Mouse (Mus musculus) small intestine, adult 2 months (tissue): ENCODE measurements at regions not wholly inside any gene's neighbourhood (a gene's known extent, or its start where the extent isn't known, plus 50 kb on each side); places are given as distances from the start of the nearest gene placed in this dataset.

Experiments
- H3K27ac ChIP-seq: fragments of 200-500 bp; 2 replicates; pipeline ENCODE4 v1.5.1; 2012; ENCODE audit warnings: low read depth, low read length, control low read depth, inconsistent platforms; ENCODE audit not compliant: insufficient read depth
- H3K27me3 ChIP-seq: fragments of 200-500 bp; 2 replicates; pipeline ENCODE4 v1.6.1; 2012; ENCODE audit warnings: mild to moderate bottlenecking, moderate library complexity, low read length, inconsistent platforms; ENCODE audit not compliant: control insufficient read depth, insufficient read depth
- H3K36me3 ChIP-seq: fragments of 200-500 bp; 2 replicates; pipeline ENCODE4 v1.6.1; 2012; ENCODE audit warnings: mild to moderate bottlenecking, low read length, control low read depth, inconsistent platforms; ENCODE audit not compliant: control insufficient read depth, insufficient read depth
- H3K4me1 ChIP-seq: fragments of 200-500 bp; 2 replicates; pipeline ENCODE4 v1.6.1; 2012; ENCODE audit warnings: low read length, inconsistent platforms, mixed read lengths; ENCODE audit not compliant: control insufficient read depth, insufficient read depth, insufficient read length
- H3K4me3 ChIP-seq: fragments of 200-500 bp; 2 replicates; pipeline ENCODE4 v1.5.1; 2012; ENCODE audit warnings: low read depth, mild to moderate bottlenecking, control low read depth, inconsistent platforms, low read length, moderate library complexity
- CTCF ChIP-seq: fragments of 200-500 bp; IDR thresholded peaks from 2 replicates; pipeline ENCODE4 v1.5.1; 2012; ENCODE audit warnings: low read depth, mild to moderate bottlenecking, control low read depth, inconsistent platforms, low read length, moderate library complexity, mixed read lengths; ENCODE audit not compliant: insufficient replicate concordance, insufficient read length; ENCODE audit errors: extremely low read depth
- POLR2A ChIP-seq: fragments of 200-500 bp; IDR thresholded peaks from 2 replicates; pipeline ENCODE4 v1.6.1; 2012; ENCODE audit warnings: low read depth, mild to moderate bottlenecking, control low read depth, inconsistent platforms, low read length, moderate library complexity
- WGBS: fragments of 180-500 bp; shearing (Covaris S2); methylation state at CpG from one replicate; pipeline ENCODE4 v1.1.7; 2018; 5-methylcytosine and 5-hydroxymethylcytosine counted together

DNA sequence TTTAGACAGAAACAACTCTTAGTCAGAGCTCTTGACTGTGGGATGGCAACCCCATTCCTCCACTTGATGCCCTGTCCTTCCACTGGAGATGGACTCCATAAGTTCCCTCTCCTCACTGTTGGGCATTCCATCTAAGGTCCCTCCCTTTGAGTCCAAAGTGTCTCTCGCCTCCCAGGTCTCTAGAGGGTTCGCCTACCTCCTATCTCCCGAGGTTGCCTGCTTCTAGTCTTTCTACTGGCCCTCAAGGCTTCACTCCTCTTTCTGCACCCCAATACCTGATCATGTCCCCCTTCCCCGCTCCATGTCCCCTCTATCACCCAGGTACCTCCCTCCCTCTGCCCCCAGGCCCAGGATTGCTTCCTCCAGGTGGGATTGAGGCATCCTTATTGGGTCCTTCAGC is 142.9 kb upstream of the Mgmt start:
- H3K36me3 ChIP-seq: no peaks in the 10 kb centered on the region
- WGBS: 79% methylated on average over 4 of the region's 4 CpGs
- TF ChIP-seq POLR2A (no peak), CTCF (no peak)

DNA sequence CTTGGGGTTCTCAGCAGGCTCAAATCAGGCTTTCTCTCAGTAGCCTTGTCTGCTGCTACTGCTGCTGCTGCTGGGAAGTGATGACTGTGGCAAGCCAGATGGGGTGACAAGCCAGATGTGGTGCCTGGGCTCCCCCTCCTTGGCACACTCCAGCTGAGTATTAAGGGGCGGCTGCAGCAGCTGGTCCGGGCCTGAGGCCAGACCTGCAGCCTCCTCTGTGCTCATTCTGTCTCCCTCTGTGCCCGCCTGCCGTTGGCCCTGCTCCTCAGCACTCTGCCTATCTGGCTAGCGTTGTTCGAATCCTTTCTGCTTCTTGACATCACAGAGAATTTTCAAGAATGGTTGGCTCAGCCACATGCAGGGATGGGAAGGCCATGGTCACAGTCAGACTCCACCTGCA is 139.6 kb upstream of the Mgmt start:
- no peak for TF ChIP-seq POLR2A
- no peak for TF ChIP-seq CTCF
- H3K4me1 ChIP-seq: no peaks in the 10 kb centered on the region
- no peaks in the 10 kb centered on the region for H3K27me3 ChIP-seq
- H3K27ac ChIP-seq: no peak overlapping the region
- 85% methylated on average over 6 of the region's 6 CpGs for WGBS
- no peaks in the 10 kb centered on the region for H3K36me3 ChIP-seq
- no peak overlapping the region for H3K4me3 ChIP-seq

More for the DNA sequence above, 142.9 kb upstream of the Mgmt start:
- H3K4me1 ChIP-seq: no peaks in the 10 kb centered on the region
- no peaks in the 10 kb centered on the region for H3K27me3 ChIP-seq
- H3K27ac ChIP-seq: no peak overlapping the region
- H3K4me3 ChIP-seq: no peak overlapping the region

DNA sequence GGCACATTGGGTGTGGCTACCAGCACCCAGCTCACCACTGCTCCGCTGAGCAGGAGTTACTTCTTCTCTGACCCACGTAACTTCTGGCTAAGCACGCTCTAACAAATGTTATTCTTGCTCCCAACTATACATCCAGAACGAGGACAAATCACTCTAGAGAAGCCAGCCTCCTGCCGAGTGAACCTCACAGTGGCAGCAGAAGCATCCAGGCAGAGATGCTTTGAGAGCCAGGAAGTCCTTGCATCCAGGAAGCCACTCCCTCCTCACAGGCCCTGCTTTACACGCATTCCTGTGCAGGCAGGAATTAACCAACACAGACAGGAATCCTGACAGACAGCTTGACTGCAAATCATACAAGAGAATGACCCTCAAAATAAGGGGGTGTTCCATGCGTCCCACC is 129.4 kb upstream of the Mgmt start:
- H3K4me3 ChIP-seq: no peak overlapping the region
- TF ChIP-seq CTCF (no peak), POLR2A (no peak)
- H3K27ac ChIP-seq: no peak overlapping the region
- 42% methylated on average over 7 of the region's 7 CpGs for WGBS
- H3K36me3 ChIP-seq: no peaks in the 10 kb centered on the region
- no peaks in the 10 kb centered on the region for H3K4me1 ChIP-seq
- no peaks in the 10 kb centered on the region for H3K27me3 ChIP-seq

DNA sequence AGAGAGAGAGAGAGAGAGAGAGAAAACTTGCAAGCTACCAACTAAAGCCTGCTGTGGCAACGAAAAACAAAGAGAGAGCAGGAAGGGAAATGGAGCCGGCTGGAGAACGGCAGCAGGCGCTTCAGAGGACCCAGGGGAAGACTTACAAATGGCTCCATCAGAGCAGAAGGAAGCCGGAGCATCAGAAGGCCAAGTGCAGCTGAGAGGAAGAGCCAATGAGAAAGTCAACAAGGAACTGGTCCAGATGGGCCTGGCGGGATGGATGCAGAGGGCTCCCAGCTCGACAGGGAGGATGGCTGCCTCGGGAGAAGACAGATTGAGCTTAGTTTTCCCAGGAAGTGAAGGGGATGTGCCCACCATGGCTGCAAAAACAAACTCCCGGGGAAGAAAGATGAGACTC is 127.2 kb upstream of the Mgmt start:
- TF ChIP-seq POLR2A: no peak
- TF ChIP-seq CTCF: no peak
- 73% methylated on average over 9 of the region's 9 CpGs for WGBS
- Histone ChIP-seq H3K4me1 (no peaks in the 10 kb centered on the region), H3K4me3 (no peak overlapping the region), H3K27me3 (no peaks in the 10 kb centered on the region), H3K27ac (no peak overlapping the region), H3K36me3 (no peaks in the 10 kb centered on the region)

DNA sequence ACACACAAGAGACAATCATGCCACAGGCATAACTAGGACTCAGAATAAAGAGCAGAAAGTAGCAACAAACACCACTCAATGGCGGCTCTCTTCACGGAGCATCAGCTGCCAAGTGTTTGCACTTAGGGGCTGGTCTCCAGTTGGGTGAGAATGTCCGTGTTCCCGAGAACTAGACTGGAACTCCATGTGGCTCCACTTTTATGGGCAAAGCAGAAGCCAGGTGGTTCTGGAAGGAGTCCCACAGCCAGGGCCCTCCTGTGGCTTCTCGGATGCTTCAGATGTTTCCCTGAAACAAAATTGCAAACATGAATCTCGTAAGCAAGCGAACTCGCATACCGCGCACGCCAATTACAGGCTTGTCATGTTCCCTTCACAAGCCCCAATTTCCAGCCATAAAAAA is 113.7 kb upstream of the Mgmt start:
- no peak overlapping the region for H3K27ac ChIP-seq
- TF ChIP-seq POLR2A (no peak), CTCF (no peak)
- WGBS: 87% methylated on average over 11 of the region's 11 CpGs
- no peaks in the 10 kb centered on the region for H3K27me3 ChIP-seq
- no peaks in the 10 kb centered on the region for H3K4me1 ChIP-seq
- H3K36me3 ChIP-seq: no peaks in the 10 kb centered on the region
- H3K4me3 ChIP-seq: no peak overlapping the region

DNA sequence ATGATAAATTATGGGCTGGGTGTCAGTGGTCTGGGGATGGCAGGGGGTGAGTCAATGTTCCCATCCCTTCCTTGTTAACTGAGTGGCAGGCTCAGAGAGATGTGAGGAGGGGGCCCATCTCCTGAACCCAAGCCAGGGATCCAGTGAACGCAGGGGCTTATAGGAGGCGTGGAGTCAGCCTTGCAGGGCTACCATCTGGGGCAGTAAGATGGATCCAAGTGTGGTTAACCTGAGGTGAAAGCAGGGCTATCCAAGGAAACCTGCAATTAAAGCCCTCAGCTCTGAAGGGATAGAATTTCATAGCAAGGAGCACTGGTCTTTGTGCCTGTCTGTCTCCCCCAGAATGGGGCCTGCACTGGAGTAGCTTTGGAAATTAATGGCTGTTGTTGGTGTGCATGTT is 103.3 kb upstream of the Mgmt start:
- 90% methylated on average over 2 of the region's 2 CpGs for WGBS
- Histone ChIP-seq H3K27ac (no peak overlapping the region), H3K4me1 (no peaks in the 10 kb centered on the region), H3K27me3 (no peaks in the 10 kb centered on the region), H3K36me3 (no peaks in the 10 kb centered on the region), H3K4me3 (no peak overlapping the region)
- TF ChIP-seq CTCF (no peak), POLR2A (no peak)

DNA sequence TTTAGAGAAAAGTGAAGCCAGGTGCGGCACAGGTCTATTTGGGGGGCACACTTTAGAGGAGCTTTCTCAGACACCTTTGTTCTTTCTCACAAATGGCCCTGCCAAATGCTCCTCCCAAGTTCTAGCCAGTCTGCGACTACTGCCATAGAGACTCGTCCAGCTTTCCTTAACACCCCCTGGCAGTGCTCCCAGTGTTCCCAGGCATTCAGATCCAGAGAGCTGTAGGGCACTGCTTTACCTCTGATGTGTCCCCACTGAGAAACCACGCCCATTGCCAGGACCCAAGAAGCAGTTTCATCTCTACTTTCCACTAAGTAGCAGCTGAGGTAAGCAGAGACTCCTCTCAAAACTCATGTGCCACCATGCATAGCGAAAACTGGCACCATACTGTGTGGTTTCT is 102.3 kb upstream of the Mgmt start:
- no peaks in the 10 kb centered on the region for H3K36me3 ChIP-seq
- H3K27me3 ChIP-seq: no peaks in the 10 kb centered on the region
- H3K27ac ChIP-seq: no peak overlapping the region
- no peak overlapping the region for H3K4me3 ChIP-seq
- 59% methylated on average over 5 of the region's 5 CpGs for WGBS
- no peaks in the 10 kb centered on the region for H3K4me1 ChIP-seq
- TF ChIP-seq POLR2A (no peak), CTCF (no peak)

DNA sequence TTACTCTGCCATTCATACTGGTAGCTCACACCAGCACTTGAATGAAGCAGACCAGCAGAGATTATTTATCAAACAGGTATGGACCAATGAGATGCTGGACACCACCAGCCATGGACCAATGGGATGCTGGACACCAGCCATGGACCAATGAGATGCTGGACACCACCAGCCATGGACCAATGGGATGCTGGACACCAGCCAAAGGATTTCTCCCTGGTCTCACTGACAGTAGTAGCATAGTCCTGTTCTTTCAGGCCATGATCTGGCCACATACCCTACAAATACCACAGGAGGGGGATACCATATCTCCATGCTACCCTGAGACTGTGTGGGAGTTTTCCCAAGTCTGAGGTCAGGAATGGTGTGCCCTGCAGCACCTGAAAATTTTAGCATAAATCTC is 98.0 kb upstream of the Mgmt start:
- Histone ChIP-seq H3K4me3 (no peak overlapping the region), H3K27me3 (no peaks in the 10 kb centered on the region), H3K36me3 (no peaks in the 10 kb centered on the region), H3K27ac (no peak overlapping the region), H3K4me1 (no peaks in the 10 kb centered on the region)
- TF ChIP-seq CTCF (no peak), POLR2A (no peak)
